Mouse (Mus musculus): ENCODE measurements around the gene Lclat1. TPM values are rescaled to one million over a fixed set of nuclear protein-coding genes. Genes with fewer than 3 reads are reported as not detected.

The Lclat1 gene
- polyA plus RNA-seq, 1 experiment: 0.46 TPM

DNA sequence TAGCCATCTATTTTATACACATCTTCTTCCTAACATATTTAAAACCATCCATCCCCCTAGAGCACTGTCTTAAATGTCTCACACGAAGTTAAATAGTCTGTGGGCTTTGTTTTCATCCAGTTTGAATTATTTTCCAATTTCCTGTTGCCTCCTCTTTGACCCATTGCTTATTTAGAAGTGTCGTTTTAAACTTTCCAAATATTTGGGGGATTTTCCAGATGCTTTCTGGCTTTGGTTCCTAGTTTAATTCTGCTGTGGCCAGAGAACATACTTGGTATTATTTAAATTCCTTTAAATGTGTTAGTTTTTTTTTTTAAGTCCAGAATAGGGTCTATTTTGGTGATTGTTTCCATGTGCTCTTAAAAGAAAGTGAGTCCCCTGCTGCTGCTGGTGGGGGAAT lies 176.5 kb downstream of the Lclat1 start:
- Histone ChIP-seq H3K4me3 (replicated peaks) (no peak overlapping the region), H3K4me1 (no peaks in the 10 kb centered on the region; the same call in 1 of the 2 replicates), H3K36me3 (replicated peaks; ENCODE audit: low read length) (no peaks in the 10 kb centered on the region), H3K27me3 (replicated peaks) (peaks cover 5% of the 10 kb centered on the region), H3K9me3 (no peaks in the 10 kb centered on the region)
- no peak for TF ChIP-seq FLI1 (IDR thresholded peaks at IDR 0.05; ENCODE audit: low read length)
- no peak for TF ChIP-seq GATA1 (IDR thresholded peaks at IDR 0.05; ENCODE audit: borderline replicate concordance, low read length)

Other genes starting within 250 kb of the Lclat1 start
- 7.2 and 15.9 TPM in 2 replicates for gene Lbh, start 189.7 kb upstream of the Lclat1 start, polyA plus RNA-seq (2012; ENCODE audit: insufficient read depth, low replicate concordance)